In genomic region chr4:57073174-57073573, GRCm38 (mm10) we compare ENCODE assay signal across 29 mouse cellular contexts.
A peak's percentile ranks its signal among the peaks of the same experiment; 100 is the strongest.
DNase-seq lines count a peak whose midpoint lies in the region; ATAC-seq and TF ChIP-seq lines count a peak whose summit lies in the region.
"Had no signal": no experiment of that assay in that cellular context is flagged by ENCODE, and none has a peak within 500 bp of the region (broad histone marks: within the 10 kb centered on the region; RNA-seq: fewer than 3 reads in every experiment).

No protein-coding gene starts in this region.

- H3K27me3 ChIP-seq in liver, adult 2 months (ENCODE audit: control insufficient read depth, insufficient read depth, low read length): no peaks in the 10 kb centered on the region
- no peaks in the 10 kb centered on the region for H3K27me3 ChIP-seq in liver, embryonic 11.5 days (replicated peaks; ENCODE audit: control insufficient read depth, insufficient read depth, low read length)
- 0 out of 2 replicates have a peak, but pooled peaks cover 3% of the 10 kb centered on the region for H3K27me3 ChIP-seq in lung, postnatal 0 days (replicated peaks; ENCODE audit: insufficient read depth, low read length)
- H3K27me3 ChIP-seq: heart, embryonic 12.5 days; hindbrain, embryonic 13.5 days; limb, embryonic 12.5 days; liver, embryonic 13.5 days; neural tube, embryonic 12.5 days; stomach, embryonic 15.5 days had no signal

- no peak overlapping the region for H3K4me2 ChIP-seq in liver, embryonic 11.5 days
- no peak overlapping the region for H3K4me2 ChIP-seq in lung, postnatal 0 days (replicated peaks; ENCODE audit: low read depth, low read length)
- H3K4me2 ChIP-seq: forebrain, embryonic 12.5 days; heart, embryonic 12.5 days; hindbrain, embryonic 13.5 days; limb, embryonic 12.5 days; liver, embryonic 13.5 days; midbrain, embryonic 11.5 days; neural tube, embryonic 12.5 days; stomach, embryonic 15.5 days had no signal

- no peak overlapping the region for H3K4me3 ChIP-seq in liver, adult 2 months (ENCODE audit: insufficient read depth, low read depth, low read length)
- no peak overlapping the region for H3K4me3 ChIP-seq in liver, embryonic 11.5 days (ENCODE audit: low read depth, low read length)
- no peak overlapping the region for H3K4me3 ChIP-seq in lung, postnatal 0 days (ENCODE audit: low read depth, low read length)
- H3K4me3 ChIP-seq: forebrain, embryonic 12.5 days; heart, adult 2 months; heart, embryonic 12.5 days; hindbrain, embryonic 13.5 days; layer of hippocampus, adult 2 months; limb, embryonic 12.5 days; liver, embryonic 13.5 days; myocyte; neural tube, embryonic 12.5 days; stomach, embryonic 15.5 days had no signal

- H3K9ac ChIP-seq in liver, adult 2 months (ENCODE audit: low read depth, low read length): peak overlapping the region; percentile 20; the same call in 1 of the 2 replicates
- no peak overlapping the region for H3K9ac ChIP-seq in liver, embryonic 11.5 days (ENCODE audit: low read depth, low read length)
- H3K9ac ChIP-seq in lung, postnatal 0 days (replicated peaks; ENCODE audit: low read depth): no peak overlapping the region
- H3K9ac ChIP-seq: forebrain, embryonic 12.5 days; forebrain, postnatal 0 days; heart, embryonic 12.5 days; hindbrain, embryonic 13.5 days; limb, embryonic 12.5 days; liver, embryonic 13.5 days; neural tube, embryonic 12.5 days; stomach, embryonic 15.5 days had no signal

- 0 out of 2 replicates have a peak, but pooled peaks have one; percentile 18 for TF ChIP-seq EP300 in lung, postnatal 0 days (IDR thresholded peaks at IDR 0.05)

- H3K4me1 ChIP-seq in liver, adult 2 months (ENCODE audit: control insufficient read depth, insufficient read depth, low read length): peaks cover 43% of the 10 kb centered on the region
- no peaks in the 10 kb centered on the region for H3K4me1 ChIP-seq in liver, embryonic 11.5 days (replicated peaks; ENCODE audit: control insufficient read depth, insufficient read depth, low read length)
- no peaks in the 10 kb centered on the region for H3K4me1 ChIP-seq in lung, postnatal 0 days (ENCODE audit: insufficient read depth, low read depth, low read length)
- H3K4me1 ChIP-seq: forebrain, embryonic 12.5 days; neural tube, embryonic 12.5 days had no signal

- TF ChIP-seq POLR2A in liver, adult 2 months (IDR thresholded peaks at IDR 0.05; ENCODE audit: extremely low read depth, insufficient read depth, low read length): no peak

- peaks cover 3% of the 10 kb centered on the region; the same call in 1 of the 2 replicates for H3K79me2 ChIP-seq in liver, adult 2 months (ENCODE audit: control insufficient read depth, insufficient read depth, low read length)

- H3K27ac ChIP-seq in liver, adult 2 months (replicated peaks; ENCODE audit: insufficient read depth, low read depth, low read length): peak overlapping the region; percentile 64
- no peak overlapping the region for H3K27ac ChIP-seq in liver, embryonic 11.5 days (ENCODE audit: low read depth, low read length)
- H3K27ac ChIP-seq in lung, postnatal 0 days (ENCODE audit: low read length): no peak overlapping the region
- H3K27ac ChIP-seq: forebrain, embryonic 12.5 days; heart, adult 2 months; hindbrain, embryonic 13.5 days; layer of hippocampus, adult 2 months; limb, embryonic 12.5 days; liver, embryonic 13.5 days; neural tube, embryonic 12.5 days; stomach, embryonic 15.5 days had no signal

- no peaks in the 10 kb centered on the region for H3K9me3 ChIP-seq in liver, embryonic 11.5 days (ENCODE audit: control insufficient read depth, low read length)
- H3K9me3 ChIP-seq in lung, postnatal 0 days (ENCODE audit: low read length): no peaks in the 10 kb centered on the region
- H3K9me3 ChIP-seq: forebrain, embryonic 12.5 days; heart, embryonic 12.5 days; hindbrain, embryonic 13.5 days; limb, embryonic 12.5 days; liver, embryonic 13.5 days; neural tube, embryonic 12.5 days; stomach, embryonic 15.5 days had no signal

- peak; percentile 74 for DNase-seq in liver, adult 2 months (ENCODE audit: extremely low read depth, low read depth, low spot score)
- DNase-seq in liver, embryonic 11.5 days (ENCODE audit: low spot score): no peak
- no peak for DNase-seq in lung, postnatal 0 days (ENCODE audit: low spot score)
- no peak for DNase-seq in lung, postnatal 25 days (ENCODE audit: low spot score)
- DNase-seq in kidney, postnatal 10 days: peak; percentile 33
- DNase-seq in yolk sac, embryonic 10.5 days (ENCODE audit: low spot score): peak; percentile 58
- no peak for DNase-seq in layer of hippocampus, postnatal 14 days (ENCODE audit: low spot score in 2 of 2)
- DNase-seq in layer of hippocampus, postnatal 25 days (ENCODE audit: extremely low spot score in 1 of 2, low spot score in 1 of 2): no peak
- DNase-seq: adrenal gland, adult 8-10 months; cerebellum, adult 2 months; cerebellum, postnatal 14 days; forebrain, postnatal 0 days; heart, adult 2 months; heart, postnatal 4 days; layer of hippocampus, postnatal 36 days; liver, embryonic 13.5 days; lung, postnatal 14 days; thymus, postnatal 14 days had no signal

- no peak for TF ChIP-seq CTCF in liver, adult 2 months (IDR thresholded peaks at IDR 0.05; ENCODE audit: low read depth, low read length)
- TF ChIP-seq CTCF in lung, postnatal 0 days (IDR thresholded peaks at IDR 0.05): no peak

- 41% methylated on average over 14 of the region's 14 CpGs for WGBS in liver, adult 2 months
- WGBS in liver, embryonic 11.5 days: 82% methylated on average over 14 of the region's 14 CpGs
- WGBS in lung, postnatal 0 days: 67% methylated on average over 14 of the region's 14 CpGs

- H3K36me3 ChIP-seq in liver, adult 2 months (ENCODE audit: control insufficient read depth, insufficient read depth, low read length): peaks cover 5% of the 10 kb centered on the region; the same call in 1 of the 2 replicates
- no peaks in the 10 kb centered on the region for H3K36me3 ChIP-seq in liver, embryonic 11.5 days (ENCODE audit: control insufficient read depth, insufficient read depth, low read length)
- H3K36me3 ChIP-seq in lung, postnatal 0 days (ENCODE audit: insufficient read depth, low read length): no peaks in the 10 kb centered on the region
- H3K36me3 ChIP-seq: forebrain, embryonic 12.5 days; G1E; heart, embryonic 12.5 days; hindbrain, embryonic 13.5 days; limb, embryonic 12.5 days; liver, embryonic 13.5 days; neural tube, embryonic 12.5 days had no signal

- ATAC-seq in liver, embryonic 11.5 days (replicated peaks; ENCODE audit: low FRiP score): no peak
- ATAC-seq in lung, postnatal 0 days: no peak
- ATAC-seq: forebrain, postnatal 0 days; intestine, embryonic 16.5 days had no signal

Comparison
In these comparisons a context has a peak if more than half of its experiments do, and no peak if none do; other contexts are left out.
1. DNase-seq: peak in liver, adult 2 months (single experiment), kidney, postnatal 10 days (single experiment) and yolk sac, embryonic 10.5 days (single experiment); none in liver, embryonic 11.5 days (single experiment), lung, postnatal 0 days (single experiment), lung, postnatal 25 days (single experiment), layer of hippocampus, postnatal 14 days (0 of 2) and layer of hippocampus, postnatal 25 days (0 of 2).